Mouse (Mus musculus) left cerebral cortex, adult 18-20 months (tissue): Measurements from ENCODE around the gene 4632433K11Rik. TPM values are rescaled to one million over a fixed set of nuclear protein-coding genes. Genes with fewer than 3 reads are reported as not detected.
"Not testable (repeated sequence)": the region's sequence is repeated elsewhere in the genome, so short reads cannot be mapped to it uniquely, and the experiment has no call there.

Source experiments
- DNase-seq, 2 experiments: peaks; one replicate each; pipeline ENCODE4 v3.0.0; 2021 to 2022; ENCODE audit warnings: low spot score in 2 of 2, mixed read lengths in 1 of 2
- total RNA-seq, 2 experiments: library from RNA; stranded (reverse); gene quantifications; 2 replicates each; pipeline ENCODE4 v1.2.3; 2021

Gene 4632433K11Rik
- total RNA-seq, 2 experiments from 2014 or later, result not detected

GRCm38 (mm10) chr7:5019576-5019975 lies 14.3 kb upstream of the 4632433K11Rik start:
- not testable (repeated sequence) for DNase-seq

GRCm38 (mm10) chr7:5020000-5020681 lies 13.8 kb upstream of the 4632433K11Rik start, which contains the start of the genes Zfp865 and Ccdc106:
Gene Zfp865 (plus strand): TSS chr7:5020376.
Gene Ccdc106 (plus strand): TSS chr7:5020553.
- DNase-seq, result peak; percentile 99

- no peak for DNase-seq
These were observed 13.2 kb upstream of the 4632433K11Rik start for GRCm38 (mm10) chr7:5020685-5021084.

GRCm38 (mm10) chr7:5021197-5021596 lies 12.7 kb upstream of the 4632433K11Rik start:
- no peak for DNase-seq

- DNase-seq, result no peak
These were observed 4.4 kb upstream of the 4632433K11Rik start for GRCm38 (mm10) chr7:5029543-5029942.

GRCm38 (mm10) chr7:5029946-5030345 lies 4.0 kb upstream of the 4632433K11Rik start:
- DNase-seq, result no peak

GRCm38 (mm10) chr7:5030554-5031275 lies 3.2 kb upstream of the 4632433K11Rik start:
- DNase-seq, result no peak

GRCm38 (mm10) chr7:5031496-5031895 lies 2.4 kb upstream of the 4632433K11Rik start:
- no peak for DNase-seq

- DNase-seq, result no peak
These were observed 1.7 kb downstream of the 4632433K11Rik start for GRCm38 (mm10) chr7:5035628-5036027.

- no peak for DNase-seq
These were observed 2.2 kb downstream of the 4632433K11Rik start for GRCm38 (mm10) chr7:5036136-5036535.

- DNase-seq, result no peak
These were observed 3.1 kb downstream of the 4632433K11Rik start for GRCm38 (mm10) chr7:5037026-5037425.

GRCm38 (mm10) chr7:5037467-5037866 lies 3.5 kb downstream of the 4632433K11Rik start:
- no peak for DNase-seq

GRCm38 (mm10) chr7:5038109-5038732 lies 4.3 kb downstream of the 4632433K11Rik start, which contains the start of gene Zfp784:
Gene Zfp784 (minus strand): TSS chr7:5038446.
- peak; percentile 87 to 91 for DNase-seq

- no peak for DNase-seq
These were observed 5.0 kb downstream of the 4632433K11Rik start for GRCm38 (mm10) chr7:5038940-5039339.

- no peak for DNase-seq
These were observed 11.1 kb downstream of the 4632433K11Rik start for GRCm38 (mm10) chr7:5044981-5045380.

- no peak for DNase-seq
These were observed 12.2 kb downstream of the 4632433K11Rik start for GRCm38 (mm10) chr7:5046112-5046511.

- no peak for DNase-seq
These were observed 13.4 kb downstream of the 4632433K11Rik start for GRCm38 (mm10) chr7:5047313-5047712.

- DNase-seq, result peak; percentile 68 to 77
These were observed 17.6 kb downstream of the 4632433K11Rik start, which contains the start of gene Zfp580 for GRCm38 (mm10) chr7:5051193-5052192. Gene Zfp580 (plus strand): TSS chr7:5051538.

GRCm38 (mm10) chr7:5052438-5052837 lies 18.5 kb downstream of the 4632433K11Rik start:
- DNase-seq, result no peak

GRCm38 (mm10) chr7:5052931-5053343 lies 19.0 kb downstream of the 4632433K11Rik start:
- no peak for DNase-seq
